Mouse (Mus musculus) cerebellum, adult 11-12 months (tissue): ENCODE measurements around the gene Spns2.
"Not testable (repeated sequence)": the region's sequence is repeated elsewhere in the genome, so short reads cannot be mapped to it uniquely, and the experiment has no call there.

Experiments
- DNase-seq: peaks from one replicate; pipeline ENCODE4 v3.0.0; 2022

The Spns2 gene

GRCm38 (mm10) chr11:72469217-72469616, 20.5 kb downstream of the Spns2 start:
- DNase-seq: no peak

GRCm38 (mm10) chr11:72468525-72468924, 21.2 kb downstream of the Spns2 start:
- no peak for DNase-seq

GRCm38 (mm10) chr11:72466694-72467507, 22.8 kb downstream of the Spns2 start:
- DNase-seq: no peak

GRCm38 (mm10) chr11:72465978-72466693, 23.6 kb downstream of the Spns2 start:
- no peak for DNase-seq

GRCm38 (mm10) chr11:72464821-72465220, 24.9 kb downstream of the Spns2 start:
- DNase-seq: no peak

- DNase-seq: no peak
Measured at GRCm38 (mm10) chr11:72461500-72461981, 28.2 kb downstream of the Spns2 start.

GRCm38 (mm10) chr11:72458502-72458901, 31.2 kb downstream of the Spns2 start:
- no peak for DNase-seq

GRCm38 (mm10) chr11:72457995-72458496, 31.7 kb downstream of the Spns2 start:
- no peak for DNase-seq

- DNase-seq: peak; percentile 54
Measured at GRCm38 (mm10) chr11:72455694-72456093, 34.0 kb downstream of the Spns2 start.

GRCm38 (mm10) chr11:72453105-72453953, 36.4 kb downstream of the Spns2 start:
- DNase-seq: no peak

- no peak for DNase-seq
Measured at GRCm38 (mm10) chr11:72452140-72452665, 37.5 kb downstream of the Spns2 start.

- DNase-seq: no peak
Measured at GRCm38 (mm10) chr11:72447475-72447874, 42.2 kb downstream of the Spns2 start.

- no peak for DNase-seq
Measured at GRCm38 (mm10) chr11:72446311-72447105, 43.2 kb downstream of the Spns2 start.

- peak; percentile 97 for DNase-seq
Measured at GRCm38 (mm10) chr11:72440965-72441664, 48.6 kb downstream of the Spns2 start, which contains the start of gene Mybbp1a. Mybbp1a (plus strand) TSS chr11:72441355.

- DNase-seq: not testable (repeated sequence)
Measured at GRCm38 (mm10) chr11:72440597-72440964, 49.1 kb downstream of the Spns2 start.

- no peak for DNase-seq
Measured at GRCm38 (mm10) chr11:72438411-72438810, 51.3 kb downstream of the Spns2 start.

GRCm38 (mm10) chr11:72436756-72437650, 52.7 kb downstream of the Spns2 start:
- DNase-seq: no peak

GRCm38 (mm10) chr11:72436271-72436670, 53.4 kb downstream of the Spns2 start:
- DNase-seq: no peak

- DNase-seq: no peak
Measured at GRCm38 (mm10) chr11:72435694-72436045, 54.0 kb downstream of the Spns2 start.
